Mouse (Mus musculus) kidney, adult 9 months (tissue): Measurements from ENCODE around the gene Hypm.

Experiments
- DNase-seq: peaks from one replicate; pipeline ENCODE4 v3.0.0; 2022

Hypm gene

GRCm38 (mm10) chrX:9846628-9847027 is at the start of gene Hypm:
TSS of gene Hypm (plus strand) at chrX:9846928.
- DNase-seq, result no peak

- DNase-seq, result no peak
Observed at GRCm38 (mm10) chrX:9810101-9810500, 36.6 kb upstream of the Hypm start.

GRCm38 (mm10) chrX:9812469-9812868 is 34.3 kb upstream of the Hypm start:
- peak; percentile 8 for DNase-seq

- no peak for DNase-seq
Observed at GRCm38 (mm10) chrX:9834779-9835178, 11.9 kb upstream of the Hypm start.

GRCm38 (mm10) chrX:9849403-9849802 is 2.7 kb downstream of the Hypm start, which contains the start of gene H2al3:
TSS of gene H2al3 (plus strand) at chrX:9849703.
- DNase-seq, result no peak

GRCm38 (mm10) chrX:9861859-9862258 is 15.1 kb downstream of the Hypm start:
- no peak for DNase-seq

- DNase-seq, result no peak
Observed at GRCm38 (mm10) chrX:9875519-9875918, 28.8 kb downstream of the Hypm start.

- DNase-seq, result no peak
Observed at GRCm38 (mm10) chrX:9885322-9885721, 38.6 kb downstream of the Hypm start, which contains the start of gene Sytl5. TSS of gene Sytl5 (plus strand) at chrX:9885622.
